Mouse (Mus musculus): ENCODE measurements at regions not wholly inside any gene's neighbourhood (a gene's known extent, or its start where the extent isn't known, plus 50 kb on each side); places are given as distances from the start of the nearest gene placed in this dataset.

DNA sequence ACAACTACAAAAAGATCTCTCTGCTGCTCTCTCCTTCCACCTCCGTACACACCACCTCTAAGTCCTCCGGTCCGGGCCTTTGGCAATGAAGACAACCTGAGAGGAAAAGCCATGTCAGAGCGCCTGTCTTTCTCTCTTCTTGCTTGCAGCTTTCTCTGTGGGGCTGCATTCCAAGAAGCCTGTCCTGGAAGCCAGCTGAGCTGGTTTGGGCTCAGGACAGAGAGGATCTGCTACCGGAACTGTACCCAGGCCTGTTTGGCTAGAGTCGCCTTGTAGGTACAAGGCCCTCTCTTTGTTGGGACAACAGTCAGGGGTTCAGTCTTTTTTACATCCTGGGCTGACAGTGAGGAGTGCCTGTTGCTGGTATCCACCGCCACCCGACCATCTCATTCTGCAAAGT is 321.4 kb downstream of the Med13l start:
- WGBS = 86% methylated on average over 8 of the region's 8 CpGs
- H3K27me3 ChIP-seq = peaks cover 29% of the 10 kb centered on the region
- ATAC-seq (ENCODE audit: insufficient number of reproducible peaks, low FRiP score, low TSS enrichment, low read depth) = no peak

DNA sequence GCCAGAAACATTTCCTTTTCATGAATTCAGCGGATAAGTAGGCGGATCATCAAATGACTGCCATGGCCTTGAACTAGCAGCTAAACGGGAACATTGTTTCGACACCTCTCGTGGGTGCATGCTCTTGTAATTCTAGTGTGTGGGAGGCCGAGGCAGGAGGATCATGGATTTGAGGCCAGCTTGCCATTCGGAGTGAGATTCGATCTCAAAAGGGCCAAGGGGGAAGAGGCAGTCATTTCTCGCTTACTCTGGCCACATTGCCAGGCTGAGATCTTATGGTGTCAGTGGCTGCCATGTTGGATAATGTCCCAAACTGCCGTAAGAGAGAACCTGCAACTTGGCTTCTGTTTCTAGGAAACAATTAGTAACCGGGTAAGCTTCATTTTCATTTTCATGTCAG is 327.7 kb downstream of the Med13l start:
- Histone ChIP-seq H3K9ac (no peak overlapping the region), H3K36me3 (no peaks in the 10 kb centered on the region), H3K4me3 (no peak overlapping the region), H3K4me2 (no peak overlapping the region), H3K9me3 (no peaks in the 10 kb centered on the region), H3K4me1 (peaks cover 8% of the 10 kb centered on the region), H3K27me3 (0 out of 2 replicates have a peak, but pooled peaks cover 4% of the 10 kb centered on the region), H3K27ac (no peak overlapping the region)
- WGBS = 88% methylated on average over 11 of the region's 11 CpGs
- no peak for ATAC-seq (ENCODE audit: insufficient number of reproducible peaks, low FRiP score, low TSS enrichment, low read depth)

More for the DNA sequence above, 321.4 kb downstream of the Med13l start:
- Histone ChIP-seq H3K36me3 (no peaks in the 10 kb centered on the region), H3K4me3 (no peak overlapping the region), H3K4me2 (no peak overlapping the region), H3K4me1 (peaks cover 13% of the 10 kb centered on the region), H3K27ac (no peak overlapping the region), H3K9ac (no peak overlapping the region), H3K9me3 (no peaks in the 10 kb centered on the region)

DNA sequence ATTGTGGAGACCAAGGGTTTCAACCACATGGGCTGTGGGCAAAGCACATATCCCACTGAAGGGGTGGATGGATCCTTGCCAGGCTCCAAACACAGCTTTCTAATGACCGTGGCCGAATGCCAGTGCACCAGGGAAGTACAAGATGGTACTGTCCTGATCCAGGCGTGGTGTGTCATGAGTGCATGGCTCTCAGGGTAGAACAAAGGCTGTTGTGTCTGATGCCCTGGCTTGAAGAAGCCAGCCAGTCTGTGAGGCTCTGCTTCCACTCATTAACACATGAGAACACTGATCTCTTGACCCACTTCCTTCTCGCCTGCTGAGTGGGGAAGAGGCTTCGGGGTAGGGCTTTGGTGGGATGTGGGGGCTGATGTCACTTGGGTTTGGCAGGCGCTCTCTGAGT is 330.7 kb downstream of the Med13l start:
- no peak overlapping the region for H3K27ac ChIP-seq
- H3K4me3 ChIP-seq = no peak overlapping the region
- 63% methylated on average over 6 of the region's 6 CpGs for WGBS
- H3K9ac ChIP-seq = no peak overlapping the region
- H3K27me3 ChIP-seq = 0 out of 2 replicates have a peak, but pooled peaks cover 4% of the 10 kb centered on the region
- H3K4me1 ChIP-seq = peaks cover 8% of the 10 kb centered on the region
- H3K36me3 ChIP-seq = no peaks in the 10 kb centered on the region
- no peaks in the 10 kb centered on the region for H3K9me3 ChIP-seq
- no peak for ATAC-seq (ENCODE audit: insufficient number of reproducible peaks, low FRiP score, low TSS enrichment, low read depth)
- no peak overlapping the region for H3K4me2 ChIP-seq

DNA sequence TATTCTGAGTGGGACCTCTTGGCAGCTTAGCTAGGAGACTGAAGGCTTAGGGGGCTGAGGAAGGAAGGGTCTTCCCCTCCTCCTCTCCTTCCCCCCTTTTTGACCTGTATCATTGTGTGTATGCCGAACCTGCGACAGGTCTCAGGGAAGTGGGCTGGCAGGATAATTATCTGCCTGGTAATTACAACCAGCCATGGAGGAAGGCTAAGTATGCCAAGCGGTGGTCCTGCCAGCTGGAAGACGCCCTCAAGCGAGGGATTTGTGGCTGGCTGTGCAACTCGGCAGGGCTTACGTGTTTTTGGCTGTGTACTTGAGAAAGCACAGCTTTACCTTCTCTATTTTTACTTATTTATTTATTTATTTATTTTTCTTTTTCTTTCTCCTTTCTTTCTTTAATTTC is 347.7 kb downstream of the Med13l start:
- H3K4me2 ChIP-seq = no peak overlapping the region
- ATAC-seq (ENCODE audit: insufficient number of reproducible peaks, low FRiP score, low TSS enrichment, low read depth) = no peak

DNA sequence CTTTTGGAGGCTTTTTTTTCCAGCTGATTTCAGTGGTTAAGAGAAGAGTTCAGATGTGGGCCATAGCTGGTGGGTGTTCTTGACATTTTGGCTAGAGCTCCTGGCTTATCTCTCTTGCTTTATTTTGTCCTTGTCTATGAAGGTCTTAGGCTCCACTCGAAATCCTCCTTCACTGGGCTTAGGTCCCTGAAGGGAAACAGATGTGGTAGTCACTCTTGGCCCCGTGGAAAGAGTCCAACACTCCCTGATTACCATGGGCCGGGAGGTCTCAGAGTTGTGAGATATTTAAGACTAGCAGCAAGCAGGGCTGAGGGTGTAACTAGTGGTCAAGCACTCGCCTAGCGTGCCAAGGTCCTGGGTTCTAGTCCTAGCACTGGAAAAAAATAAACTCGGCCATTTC is 349.3 kb downstream of the Med13l start:
- peaks cover 4% of the 10 kb centered on the region for H3K4me1 ChIP-seq
- 72% methylated on average over 6 of the region's 6 CpGs for WGBS
- ATAC-seq (ENCODE audit: insufficient number of reproducible peaks, low FRiP score, low TSS enrichment, low read depth) = no peak
- no peaks in the 10 kb centered on the region for H3K36me3 ChIP-seq
- H3K9me3 ChIP-seq = no peaks in the 10 kb centered on the region
- no peak overlapping the region for H3K4me3 ChIP-seq
- H3K9ac ChIP-seq = no peak overlapping the region
- H3K27ac ChIP-seq = no peak overlapping the region
- H3K4me2 ChIP-seq = no peak overlapping the region
- no peaks in the 10 kb centered on the region for H3K27me3 ChIP-seq

More for the DNA sequence above, 347.7 kb downstream of the Med13l start:
- H3K4me3 ChIP-seq = no peak overlapping the region
- H3K27ac ChIP-seq = no peak overlapping the region
- WGBS = 24% methylated on average over 7 of the region's 7 CpGs
- H3K27me3 ChIP-seq = no peaks in the 10 kb centered on the region
- peaks cover 4% of the 10 kb centered on the region; the same call in 1 of the 2 replicates for H3K4me1 ChIP-seq
- H3K9ac ChIP-seq = no peak overlapping the region
- H3K36me3 ChIP-seq = no peaks in the 10 kb centered on the region
- H3K9me3 ChIP-seq = no peaks in the 10 kb centered on the region

DNA sequence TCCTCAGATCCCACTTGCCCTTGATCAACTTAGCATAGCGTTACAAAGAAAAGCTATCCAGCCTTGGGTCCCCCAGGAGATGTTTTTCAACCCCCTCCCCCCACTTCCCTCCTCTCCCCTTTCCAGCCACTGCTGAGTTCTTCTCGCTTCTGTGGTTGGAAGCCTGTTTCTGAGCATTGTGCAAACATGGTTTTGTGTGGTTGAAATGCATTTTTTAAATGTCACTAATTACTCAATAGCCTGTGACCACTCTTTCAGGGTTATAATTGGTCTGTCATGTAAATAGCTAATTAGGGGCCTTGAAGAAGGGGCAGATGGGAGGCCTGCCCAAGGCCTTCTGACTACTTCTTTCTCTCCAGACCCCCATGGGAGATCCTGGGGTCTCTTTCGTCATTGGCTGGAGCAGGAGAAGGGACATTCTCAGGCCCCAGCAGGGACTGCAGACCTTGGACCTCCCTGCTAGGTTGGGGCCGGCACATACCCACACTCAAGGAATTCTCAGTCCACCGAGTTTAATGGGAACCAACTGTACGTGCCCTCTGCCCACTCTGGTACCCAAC is 353.8 kb downstream of the Med13l start:
- 57% methylated on average over 6 of the region's 6 CpGs for whole genome bisulfite sequencing
- no peak for ATAC-seq (ENCODE audit: insufficient number of reproducible peaks, low FRiP score, low TSS enrichment, low read depth)
- Histone ChIP-seq H3K27me3 (no peaks in the 10 kb centered on the region), H3K9ac (no peak overlapping the region), H3K4me2 (no peak overlapping the region), H3K27ac (no peak overlapping the region), H3K9me3 (no peaks in the 10 kb centered on the region), H3K4me1 (no peaks in the 10 kb centered on the region; the same call in 1 of the 2 replicates), H3K36me3 (no peaks in the 10 kb centered on the region), H3K4me3 (no peak overlapping the region)

DNA sequence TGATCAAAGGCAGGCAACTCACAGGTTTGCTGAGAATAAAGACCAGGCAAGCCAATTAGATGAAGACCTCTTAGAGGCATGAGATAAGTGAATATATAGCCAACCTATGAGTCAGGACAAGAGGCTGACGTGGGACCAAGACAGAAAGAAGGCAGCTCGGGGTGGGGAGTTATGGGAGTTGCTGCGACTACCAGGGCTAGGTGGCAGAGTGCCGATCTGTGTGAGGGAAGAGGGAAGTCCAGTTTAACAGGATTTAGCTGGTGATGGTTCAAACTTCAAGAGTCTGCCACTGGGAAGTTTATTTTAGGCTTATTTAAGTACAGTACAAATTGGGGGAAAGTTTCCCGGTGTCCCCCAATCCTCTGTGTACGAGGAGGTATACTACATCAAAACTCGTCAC is 362.9 kb downstream of the Med13l start:
- Histone ChIP-seq H3K27ac (no peak overlapping the region), H3K4me3 (no peak overlapping the region), H3K9me3 (no peaks in the 10 kb centered on the region), H3K36me3 (no peaks in the 10 kb centered on the region), H3K27me3 (peaks cover 20% of the 10 kb centered on the region), H3K9ac (no peak overlapping the region), H3K4me2 (no peak overlapping the region), H3K4me1 (no peaks in the 10 kb centered on the region)
- no peak for ATAC-seq (ENCODE audit: insufficient number of reproducible peaks, low FRiP score, low TSS enrichment, low read depth)
- WGBS = 84% methylated on average over 7 of the region's 7 CpGs

DNA sequence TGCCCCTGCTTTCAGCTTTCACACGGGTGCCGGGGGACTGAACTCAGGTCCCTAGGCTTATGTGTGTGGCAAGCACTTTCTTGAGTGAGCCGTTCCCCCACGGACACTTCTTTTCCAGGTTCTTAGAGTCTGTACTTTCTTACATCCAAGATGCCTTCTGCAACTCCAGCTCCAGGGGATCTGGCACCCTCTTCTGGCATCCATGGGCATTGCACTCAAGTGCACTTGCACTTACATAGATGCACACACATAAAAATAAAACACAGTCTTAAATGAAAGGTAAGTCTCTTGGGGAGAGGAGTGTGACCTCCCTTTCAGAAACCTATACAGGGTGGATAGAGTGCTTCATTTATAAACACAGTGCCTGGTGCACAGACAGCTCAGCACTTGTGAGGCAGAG is 368.6 kb downstream of the Med13l start:
- Histone ChIP-seq H3K27me3 (peaks cover 36% of the 10 kb centered on the region), H3K9ac (no peak overlapping the region), H3K4me2 (no peak overlapping the region), H3K27ac (no peak overlapping the region), H3K4me1 (peaks cover 5% of the 10 kb centered on the region), H3K9me3 (no peaks in the 10 kb centered on the region), H3K4me3 (no peak overlapping the region), H3K36me3 (no peaks in the 10 kb centered on the region)
- WGBS = 94% methylated on average over 4 of the region's 4 CpGs
- ATAC-seq (ENCODE audit: insufficient number of reproducible peaks, low FRiP score, low TSS enrichment, low read depth) = no peak

DNA sequence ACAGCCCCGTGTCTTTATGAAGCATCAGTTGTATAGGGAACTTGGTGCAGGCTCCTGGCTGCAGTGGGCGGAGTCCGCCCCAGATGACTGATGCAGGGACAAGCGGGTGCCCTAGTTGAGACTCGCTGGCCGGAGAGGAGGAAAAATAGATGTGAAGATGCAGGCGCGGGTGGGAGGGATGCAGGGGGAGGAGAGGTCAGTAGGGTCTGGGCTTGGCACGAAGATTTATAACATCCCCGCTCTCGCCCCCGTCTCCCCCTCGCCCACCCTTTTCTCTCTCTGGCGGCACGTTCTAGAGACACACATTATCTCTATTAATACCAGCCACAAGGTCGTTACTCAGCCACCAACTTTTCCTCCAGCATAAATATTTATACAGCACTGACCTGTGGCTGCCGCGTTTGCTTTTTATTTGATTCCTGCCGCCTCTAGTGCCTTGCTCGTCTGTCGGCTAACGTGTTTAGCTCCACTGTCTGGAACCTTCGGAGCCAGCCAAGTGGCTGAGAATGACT is 369.6 kb downstream of the Med13l start:
- Histone ChIP-seq H3K27ac (no peak overlapping the region), H3K27me3 (peaks cover 32% of the 10 kb centered on the region), H3K4me2 (peak overlapping the region; percentile 46), H3K9ac (no peak overlapping the region), H3K36me3 (no peaks in the 10 kb centered on the region), H3K4me3 (peak overlapping the region; percentile 19), H3K9me3 (no peaks in the 10 kb centered on the region), H3K4me1 (peaks cover 5% of the 10 kb centered on the region)
- WGBS = 4% methylated on average over 23 of the region's 23 CpGs
- ATAC-seq (ENCODE audit: insufficient number of reproducible peaks, low FRiP score, low TSS enrichment, low read depth) = no peak

DNA sequence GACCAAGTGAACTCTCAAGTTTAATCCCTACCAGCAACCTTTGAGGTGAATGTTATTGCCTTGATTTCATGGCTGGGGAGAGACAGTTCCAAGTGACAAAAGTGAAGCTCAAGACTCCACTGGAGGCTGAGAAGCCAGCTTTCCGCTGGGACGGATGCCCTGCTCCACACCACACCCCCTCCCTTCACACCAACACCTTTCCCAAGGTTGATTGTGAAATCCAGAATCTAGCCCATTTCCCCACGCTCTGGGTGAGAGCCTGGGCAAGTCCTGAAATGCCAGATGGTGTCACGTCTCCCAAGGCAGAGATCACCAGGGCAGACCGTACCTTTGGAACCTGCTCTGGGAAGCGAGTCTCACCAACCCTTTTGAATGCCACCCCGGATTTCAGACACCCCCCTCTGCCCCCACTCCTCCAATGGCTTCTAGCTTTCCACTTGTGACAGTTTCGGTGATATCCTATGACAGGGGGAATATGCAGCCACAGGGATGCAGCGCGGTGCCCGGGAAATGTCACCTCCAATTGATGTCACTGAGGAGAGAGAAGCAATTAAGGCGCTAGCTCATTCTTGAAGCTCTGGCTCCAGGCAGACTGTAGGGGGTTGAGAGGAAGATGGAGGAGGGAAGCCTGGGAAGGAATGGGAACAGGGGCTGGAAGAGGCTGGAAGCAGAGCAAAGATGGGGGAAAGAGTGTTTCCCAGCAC is 379.0 kb downstream of the Med13l start:
- Histone ChIP-seq H3K4me3 (no peak overlapping the region), H3K4me2 (no peak overlapping the region), H3K4me1 (peaks cover 7% of the 10 kb centered on the region; the same call in 1 of the 2 replicates), H3K9ac (no peak overlapping the region), H3K36me3 (no peaks in the 10 kb centered on the region), H3K9me3 (no peaks in the 10 kb centered on the region), H3K27me3 (peaks cover 4% of the 10 kb centered on the region; the same call in 1 of the 2 replicates), H3K27ac (no peak overlapping the region)
- ATAC-seq (ENCODE audit: insufficient number of reproducible peaks, low FRiP score, low TSS enrichment, low read depth) = no peak
- 77% methylated on average over 12 of the region's 12 CpGs for WGBS

DNA sequence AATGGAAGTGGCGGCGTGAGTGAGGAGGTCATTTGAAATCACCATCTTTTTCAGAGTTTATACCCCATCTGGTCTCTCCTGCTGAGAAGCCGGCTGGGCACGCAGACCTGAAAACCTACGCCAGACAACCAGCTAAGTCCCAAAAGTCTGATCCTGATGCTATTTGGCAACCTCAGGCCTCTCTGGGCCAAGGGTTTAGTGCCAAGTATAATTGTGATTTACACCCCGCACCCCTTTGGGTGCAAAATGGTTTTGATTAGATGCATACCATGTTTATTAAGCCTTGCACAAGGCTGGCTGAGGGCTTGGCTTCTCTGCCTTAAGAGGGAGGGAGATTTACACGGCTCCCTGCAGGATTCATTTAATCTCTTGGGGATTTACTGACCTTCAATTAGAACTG is 383.8 kb downstream of the Med13l start:
- peaks cover 23% of the 10 kb centered on the region for H3K4me1 ChIP-seq
- peaks cover 9% of the 10 kb centered on the region; the same call in 1 of the 2 replicates for H3K27me3 ChIP-seq
- no peak overlapping the region for H3K4me3 ChIP-seq
- no peak overlapping the region for H3K27ac ChIP-seq
- H3K9me3 ChIP-seq = no peaks in the 10 kb centered on the region
- H3K4me2 ChIP-seq = no peak overlapping the region
- H3K9ac ChIP-seq = no peak overlapping the region
- H3K36me3 ChIP-seq = no peaks in the 10 kb centered on the region
- WGBS = 22% methylated on average over 7 of the region's 7 CpGs
- 0 out of 2 replicates have a peak, but pooled peaks have one; percentile 32 for ATAC-seq (ENCODE audit: insufficient number of reproducible peaks, low FRiP score, low TSS enrichment, low read depth)

DNA sequence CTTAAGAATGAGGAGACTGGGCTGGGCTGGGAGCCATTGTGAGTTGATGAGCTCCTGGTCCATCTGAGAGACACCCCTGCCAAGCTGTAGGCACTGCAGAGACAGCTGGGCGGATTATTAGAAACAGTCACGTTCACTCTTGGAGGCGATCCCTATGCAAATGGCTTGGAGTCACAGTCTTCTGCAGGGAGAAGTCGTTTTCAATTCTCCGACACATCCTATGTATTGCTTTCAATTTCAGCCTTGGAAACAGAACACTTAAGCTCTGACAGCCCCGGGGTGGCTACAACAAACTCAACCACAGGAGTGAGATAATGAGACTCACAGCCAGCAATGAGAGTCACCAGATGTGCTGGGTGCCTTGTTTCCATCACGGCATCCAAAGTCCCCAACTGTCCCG is 385.6 kb downstream of the Med13l start:
- ATAC-seq (ENCODE audit: insufficient number of reproducible peaks, low FRiP score, low TSS enrichment, low read depth) = 0 out of 2 replicates have a peak, but pooled peaks have one; percentile 19
- 17% methylated on average over 8 of the region's 8 CpGs for WGBS

More for the DNA sequence above, 385.6 kb downstream of the Med13l start:
- H3K4me1 ChIP-seq = peaks cover 23% of the 10 kb centered on the region
- no peak overlapping the region for H3K9ac ChIP-seq
- peaks cover 5% of the 10 kb centered on the region; the same call in 1 of the 2 replicates for H3K27me3 ChIP-seq
- peak overlapping the region; percentile 2; the same call in 1 of the 2 replicates for H3K4me2 ChIP-seq
- H3K36me3 ChIP-seq = no peaks in the 10 kb centered on the region
- H3K4me3 ChIP-seq = no peak overlapping the region
- no peak overlapping the region for H3K27ac ChIP-seq
- no peaks in the 10 kb centered on the region for H3K9me3 ChIP-seq
